Mouse (Mus musculus): ENCODE measurements around the gene Prph. TPM values are rescaled to one million over a fixed set of nuclear protein-coding genes. Genes with fewer than 3 reads are reported as not detected.
"Not testable (repeated sequence)": the region's sequence is repeated elsewhere in the genome, so short reads cannot be mapped to it uniquely, and the experiment has no call there.

Prph gene
- polyA plus RNA-seq, 1 experiment from 2014 or later: 46.9 TPM

GRCm38 (mm10) chr15:99053373-99053772 lies 1.6 kb upstream of the Prph start:
- no peaks in the 10 kb centered on the region for H3K9me3 ChIP-seq
- 0 out of 2 replicates have a peak overlapping the region, but pooled peaks have one; percentile 9 for H3K4me2 ChIP-seq (replicated peaks)
- H3K4me3 ChIP-seq (replicated peaks): no peak overlapping the region
- peaks cover 28% of the 10 kb centered on the region for H3K4me1 ChIP-seq (replicated peaks)
- H3K9ac ChIP-seq: no peak overlapping the region
- no peak overlapping the region for H3K27ac ChIP-seq
- peak; percentile 23; the same call in 1 of the 2 replicates for ATAC-seq
- H3K36me3 ChIP-seq: no peaks in the 10 kb centered on the region
- peaks cover 59% of the 10 kb centered on the region for H3K27me3 ChIP-seq (replicated peaks)
- WGBS: 9% methylated on average over 9 of the region's 9 CpGs

GRCm38 (mm10) chr15:99055511-99055961 lies 562 bp downstream of the Prph start:
- H3K9ac ChIP-seq: peak overlapping the region; percentile 32
- under 1% methylated on average over 37 of the region's 37 CpGs for WGBS
- H3K9me3 ChIP-seq: no peaks in the 10 kb centered on the region
- H3K27ac ChIP-seq: no peak overlapping the region
- H3K27me3 ChIP-seq (replicated peaks): peaks cover 69% of the 10 kb centered on the region
- peaks cover 28% of the 10 kb centered on the region for H3K4me1 ChIP-seq (replicated peaks)
- H3K36me3 ChIP-seq: no peaks in the 10 kb centered on the region
- peak overlapping the region; percentile 87 for H3K4me2 ChIP-seq (replicated peaks)
- H3K4me3 ChIP-seq (replicated peaks): peak overlapping the region; percentile 39
- peak; percentile 45 for ATAC-seq

- H3K9me3 ChIP-seq: no peaks in the 10 kb centered on the region
- peaks cover 28% of the 10 kb centered on the region for H3K4me1 ChIP-seq (replicated peaks)
- H3K27ac ChIP-seq: no peak overlapping the region
- no peak for ATAC-seq
- H3K27me3 ChIP-seq (replicated peaks): peaks cover 69% of the 10 kb centered on the region
- peak overlapping the region; percentile 87 for H3K4me2 ChIP-seq (replicated peaks)
- H3K9ac ChIP-seq: no peak overlapping the region
- no peaks in the 10 kb centered on the region for H3K36me3 ChIP-seq
- peak overlapping the region; percentile 39; the same call in 1 of the 2 replicates for H3K4me3 ChIP-seq (replicated peaks)
- WGBS: 7% methylated on average over 14 of the region's 14 CpGs
These were observed 1.4 kb downstream of the Prph start for GRCm38 (mm10) chr15:99056332-99056731.

GRCm38 (mm10) chr15:99065557-99066165 lies 10.7 kb downstream of the Prph start:
- Histone ChIP-seq H3K27ac (no peak overlapping the region), H3K4me1 (replicated peaks) (no peaks in the 10 kb centered on the region), H3K4me3 (replicated peaks) (no peak overlapping the region), H3K9me3 (no peaks in the 10 kb centered on the region), H3K9ac (no peak overlapping the region), H3K4me2 (replicated peaks) (no peak overlapping the region), H3K27me3 (replicated peaks) (no peaks in the 10 kb centered on the region), H3K36me3 (no peaks in the 10 kb centered on the region)
- 71% methylated on average over 12 of the region's 12 CpGs for WGBS
- no peak for ATAC-seq

- no peak overlapping the region for H3K4me3 ChIP-seq (replicated peaks)
- H3K4me2 ChIP-seq (replicated peaks): no peak overlapping the region
- H3K4me1 ChIP-seq (replicated peaks): peaks cover 19% of the 10 kb centered on the region
- no peak for ATAC-seq
- H3K9ac ChIP-seq: no peak overlapping the region
- H3K36me3 ChIP-seq: 0 out of 2 replicates have a peak, but pooled peaks cover 2% of the 10 kb centered on the region
- no peaks in the 10 kb centered on the region for H3K9me3 ChIP-seq
- 89% methylated on average over 1 of the region's 1 CpGs for WGBS
- H3K27ac ChIP-seq: no peak overlapping the region
- H3K27me3 ChIP-seq (replicated peaks): no peaks in the 10 kb centered on the region
These were observed 17.0 kb downstream of the Prph start for GRCm38 (mm10) chr15:99071988-99072387.

- WGBS: 15% methylated on average over 9 of the region's 9 CpGs
- H3K9me3 ChIP-seq: no peaks in the 10 kb centered on the region
- no peaks in the 10 kb centered on the region for H3K27me3 ChIP-seq (replicated peaks)
- ATAC-seq: peak; percentile 46
- peak within 1 kb of the TSS; percentile 74 for H3K9ac ChIP-seq
- peak within 1 kb of the TSS; percentile 90 for H3K4me2 ChIP-seq (replicated peaks)
- H3K27ac ChIP-seq: peak within 1 kb of the TSS; percentile 93
- peaks cover 25% of the 10 kb centered on the region for H3K4me1 ChIP-seq (replicated peaks)
- peak within 1 kb of the TSS; percentile 68 for H3K4me3 ChIP-seq (replicated peaks)
- H3K36me3 ChIP-seq: peaks cover 10% of the 10 kb centered on the region; the same call in 1 of the 2 replicates
These were observed 19.1 kb downstream of the Prph start, which contains the start of gene Troap for GRCm38 (mm10) chr15:99074019-99074599. Gene Troap, plus strand, starts transcription at chr15:99074575.

GRCm38 (mm10) chr15:99074600-99075333 lies 19.8 kb downstream of the Prph start:
- Histone ChIP-seq H3K4me1 (replicated peaks) (peaks cover 25% of the 10 kb centered on the region), H3K4me2 (replicated peaks) (peak overlapping the region; percentile 90), H3K9me3 (no peaks in the 10 kb centered on the region), H3K36me3 (peaks cover 10% of the 10 kb centered on the region; the same call in 1 of the 2 replicates), H3K4me3 (replicated peaks) (peak overlapping the region; percentile 68), H3K27ac (peak overlapping the region; percentile 93), H3K27me3 (replicated peaks) (no peaks in the 10 kb centered on the region), H3K9ac (peak overlapping the region; percentile 74)
- under 1% methylated on average over 44 of the region's 44 CpGs for WGBS
- peak; percentile 98 for ATAC-seq

GRCm38 (mm10) chr15:99076011-99076410 lies 21.0 kb downstream of the Prph start:
- H3K9ac ChIP-seq; H3K27me3 ChIP-seq (replicated peaks); ATAC-seq; H3K9me3 ChIP-seq; H3K27ac ChIP-seq: not testable (repeated sequence)
- peak overlapping the region; percentile 68; the same call in 1 of the 2 replicates for H3K4me3 ChIP-seq (replicated peaks)
- 90% methylated on average over 3 of the region's 3 CpGs for WGBS
- peaks cover 25% of the 10 kb centered on the region for H3K4me1 ChIP-seq (replicated peaks)
- H3K36me3 ChIP-seq: peaks cover 15% of the 10 kb centered on the region; the same call in 1 of the 2 replicates
- H3K4me2 ChIP-seq (replicated peaks): peak overlapping the region; percentile 90

- no peak overlapping the region for H3K9ac ChIP-seq
- H3K4me1 ChIP-seq (replicated peaks): peaks cover 28% of the 10 kb centered on the region
- H3K4me2 ChIP-seq (replicated peaks): no peak overlapping the region
- H3K4me3 ChIP-seq (replicated peaks): no peak overlapping the region
- peaks cover 32% of the 10 kb centered on the region for H3K36me3 ChIP-seq
- H3K27ac ChIP-seq: no peak overlapping the region
- no peak for ATAC-seq
- 74% methylated on average over 15 of the region's 15 CpGs for WGBS
- no peaks in the 10 kb centered on the region for H3K9me3 ChIP-seq
- H3K27me3 ChIP-seq (replicated peaks): 0 out of 2 replicates have a peak, but pooled peaks cover under 1% of the 10 kb centered on the region
These were observed 23.4 kb downstream of the Prph start for GRCm38 (mm10) chr15:99078181-99078910.

GRCm38 (mm10) chr15:99079804-99080203 lies 24.8 kb downstream of the Prph start:
- ATAC-seq: no peak

GRCm38 (mm10) chr15:99082322-99082721 lies 27.3 kb downstream of the Prph start:
- ATAC-seq: no peak
- Histone ChIP-seq H3K4me1 (replicated peaks) (peaks cover 21% of the 10 kb centered on the region; the same call in 1 of the 2 replicates), H3K27me3 (replicated peaks) (peaks cover 22% of the 10 kb centered on the region), H3K9me3 (no peaks in the 10 kb centered on the region), H3K36me3 (peaks cover 27% of the 10 kb centered on the region), H3K27ac (no peak overlapping the region), H3K4me3 (replicated peaks) (no peak overlapping the region), H3K9ac (no peak overlapping the region), H3K4me2 (replicated peaks) (no peak overlapping the region)
- WGBS: 96% methylated on average over 12 of the region's 12 CpGs

More at GRCm38 (mm10) chr15:99079804-99080203, 24.8 kb downstream of the Prph start:
- no peaks in the 10 kb centered on the region for H3K9me3 ChIP-seq
- no peak overlapping the region for H3K4me3 ChIP-seq (replicated peaks)
- 80% methylated on average over 3 of the region's 3 CpGs for WGBS
- peaks cover 35% of the 10 kb centered on the region for H3K4me1 ChIP-seq (replicated peaks)
- no peak overlapping the region for H3K9ac ChIP-seq
- peaks cover 3% of the 10 kb centered on the region; the same call in 1 of the 2 replicates for H3K27me3 ChIP-seq (replicated peaks)
- H3K27ac ChIP-seq: no peak overlapping the region
- H3K4me2 ChIP-seq (replicated peaks): no peak overlapping the region
- H3K36me3 ChIP-seq: peaks cover 32% of the 10 kb centered on the region
